Mouse (Mus musculus): Measurements from ENCODE around the gene Spata16. TPM values are rescaled to one million over a fixed set of nuclear protein-coding genes. Genes with fewer than 3 reads are reported as not detected.

The Spata16 gene
- total and polyA plus RNA-seq, 2 experiments: not detected

DNA sequence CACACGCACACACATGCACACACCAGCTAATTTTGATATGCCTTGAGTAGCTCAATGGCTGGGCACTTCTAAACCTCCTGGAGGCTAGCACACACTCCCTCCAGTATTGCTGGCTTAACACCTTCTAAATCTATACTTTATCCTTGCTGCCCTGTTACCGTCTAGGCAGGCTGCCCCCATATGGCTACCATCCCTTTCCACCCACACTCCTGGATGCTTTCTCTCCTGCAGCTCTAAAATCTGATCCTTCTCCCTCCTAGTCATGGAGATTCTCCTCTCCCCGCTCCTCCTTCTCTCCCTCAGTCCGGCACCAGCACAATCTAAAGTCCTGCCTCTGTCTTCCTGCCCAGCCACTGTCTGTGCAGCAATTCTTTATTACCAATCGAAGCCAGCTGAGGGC, 286.0 kb downstream of the Spata16 start:
- no peak overlapping the region for H3K27ac ChIP-seq (replicated peaks; ENCODE audit: insufficient read depth, low read depth, low read length)
- WGBS: 84% methylated on average over 5 of the region's 5 CpGs
- no peak overlapping the region for H3K9ac ChIP-seq (ENCODE audit: low read depth, low read length)

GRCm38 (mm10) chr3:26924212-26924611, 286.8 kb downstream of the Spata16 start:
- WGBS: 14% methylated on average over 3 of the region's 3 CpGs
- Histone ChIP-seq H3K9ac (ENCODE audit: low read depth, low read length) (no peak overlapping the region), H3K27ac (replicated peaks; ENCODE audit: insufficient read depth, low read depth, low read length) (no peak overlapping the region), H3K36me3 (ENCODE audit: control insufficient read depth, insufficient read depth, low read length) (no peaks in the 10 kb centered on the region), H3K79me2 (ENCODE audit: control insufficient read depth, insufficient read depth, low read length) (no peaks in the 10 kb centered on the region), H3K27me3 (ENCODE audit: control insufficient read depth, insufficient read depth, low read length) (no peaks in the 10 kb centered on the region), H3K4me3 (ENCODE audit: insufficient read depth, low read depth, low read length) (no peak overlapping the region), H3K4me1 (ENCODE audit: control insufficient read depth, insufficient read depth, low read length) (no peaks in the 10 kb centered on the region)
- no peak for TF ChIP-seq CTCF (IDR thresholded peaks at IDR 0.05; ENCODE audit: low read depth, low read length)
- no peak for TF ChIP-seq POLR2A (IDR thresholded peaks at IDR 0.05; ENCODE audit: extremely low read depth, insufficient read depth, low read length)
- DNase-seq (ENCODE audit: extremely low read depth, low read depth, low spot score): no peak

More for the DNA sequence above, 286.0 kb downstream of the Spata16 start:
- TF ChIP-seq POLR2A (IDR thresholded peaks at IDR 0.05; ENCODE audit: extremely low read depth, insufficient read depth, low read length) (no peak), CTCF (IDR thresholded peaks at IDR 0.05; ENCODE audit: low read depth, low read length) (no peak)
- H3K36me3 ChIP-seq (ENCODE audit: control insufficient read depth, insufficient read depth, low read length): no peaks in the 10 kb centered on the region
- H3K4me1 ChIP-seq (ENCODE audit: control insufficient read depth, insufficient read depth, low read length): no peaks in the 10 kb centered on the region
- H3K4me3 ChIP-seq (ENCODE audit: insufficient read depth, low read depth, low read length): no peak overlapping the region
- H3K79me2 ChIP-seq (ENCODE audit: control insufficient read depth, insufficient read depth, low read length): no peaks in the 10 kb centered on the region
- no peaks in the 10 kb centered on the region for H3K27me3 ChIP-seq (ENCODE audit: control insufficient read depth, insufficient read depth, low read length)
- DNase-seq (ENCODE audit: extremely low read depth, low read depth, low spot score): no peak

GRCm38 (mm10) chr3:26933079-26933478, 295.7 kb downstream of the Spata16 start:
- no peak overlapping the region for H3K4me3 ChIP-seq (ENCODE audit: insufficient read depth, low read depth, low read length)
- 88% methylated on average over 3 of the region's 3 CpGs for WGBS
- no peak for DNase-seq (ENCODE audit: extremely low read depth, low read depth, low spot score)
- no peaks in the 10 kb centered on the region for H3K4me1 ChIP-seq (ENCODE audit: control insufficient read depth, insufficient read depth, low read length)
- H3K27me3 ChIP-seq (ENCODE audit: control insufficient read depth, insufficient read depth, low read length): no peaks in the 10 kb centered on the region
- H3K27ac ChIP-seq (replicated peaks; ENCODE audit: insufficient read depth, low read depth, low read length): no peak overlapping the region
- no peaks in the 10 kb centered on the region for H3K79me2 ChIP-seq (ENCODE audit: control insufficient read depth, insufficient read depth, low read length)
- TF ChIP-seq CTCF (IDR thresholded peaks at IDR 0.05; ENCODE audit: low read depth, low read length) (no peak), POLR2A (IDR thresholded peaks at IDR 0.05; ENCODE audit: extremely low read depth, insufficient read depth, low read length) (no peak)
- no peak overlapping the region for H3K9ac ChIP-seq (ENCODE audit: low read depth, low read length)
- no peaks in the 10 kb centered on the region for H3K36me3 ChIP-seq (ENCODE audit: control insufficient read depth, insufficient read depth, low read length)

GRCm38 (mm10) chr3:26936897-26937590, 299.6 kb downstream of the Spata16 start:
- Histone ChIP-seq H3K27ac (replicated peaks; ENCODE audit: insufficient read depth, low read depth, low read length) (no peak overlapping the region), H3K36me3 (ENCODE audit: control insufficient read depth, insufficient read depth, low read length) (no peaks in the 10 kb centered on the region), H3K4me3 (ENCODE audit: insufficient read depth, low read depth, low read length) (no peak overlapping the region), H3K27me3 (ENCODE audit: control insufficient read depth, insufficient read depth, low read length) (no peaks in the 10 kb centered on the region), H3K9ac (ENCODE audit: low read depth, low read length) (no peak overlapping the region), H3K4me1 (ENCODE audit: control insufficient read depth, insufficient read depth, low read length) (no peaks in the 10 kb centered on the region), H3K79me2 (ENCODE audit: control insufficient read depth, insufficient read depth, low read length) (no peaks in the 10 kb centered on the region)
- DNase-seq (ENCODE audit: extremely low read depth, low read depth, low spot score): no peak
- TF ChIP-seq POLR2A (IDR thresholded peaks at IDR 0.05; ENCODE audit: extremely low read depth, insufficient read depth, low read length): no peak
- TF ChIP-seq CTCF (IDR thresholded peaks at IDR 0.05; ENCODE audit: low read depth, low read length): no peak
- 71% methylated on average over 22 of the region's 22 CpGs for WGBS

DNA sequence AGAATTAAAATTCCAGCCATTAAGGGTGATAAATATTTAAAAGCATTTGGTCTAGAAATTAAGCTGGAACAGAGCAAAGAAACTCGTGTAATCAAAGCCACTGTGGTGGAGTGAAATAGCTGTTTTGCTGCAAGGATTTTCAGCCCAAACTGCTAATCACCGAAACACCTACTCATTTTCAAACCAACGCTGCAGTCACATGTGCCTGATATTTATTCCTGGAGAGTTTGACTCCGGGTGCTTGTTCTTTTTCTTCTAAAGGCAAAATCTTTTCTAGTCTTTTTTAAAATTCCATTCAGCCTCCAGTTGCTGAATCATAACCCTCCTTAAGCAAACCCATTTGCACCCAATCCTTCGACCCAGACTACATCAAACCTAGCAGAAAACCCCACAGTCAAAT, 329.4 kb downstream of the Spata16 start:
- H3K4me1 ChIP-seq (ENCODE audit: control insufficient read depth, insufficient read depth, low read length): no peaks in the 10 kb centered on the region
- H3K36me3 ChIP-seq (ENCODE audit: control insufficient read depth, insufficient read depth, low read length): no peaks in the 10 kb centered on the region
- DNase-seq (ENCODE audit: extremely low read depth, low read depth, low spot score): no peak
- no peaks in the 10 kb centered on the region for H3K27me3 ChIP-seq (ENCODE audit: control insufficient read depth, insufficient read depth, low read length)
- no peak overlapping the region for H3K9ac ChIP-seq (ENCODE audit: low read depth, low read length)
- WGBS: 77% methylated on average over 5 of the region's 5 CpGs
- H3K27ac ChIP-seq (replicated peaks; ENCODE audit: insufficient read depth, low read depth, low read length): no peak overlapping the region
- H3K79me2 ChIP-seq (ENCODE audit: control insufficient read depth, insufficient read depth, low read length): no peaks in the 10 kb centered on the region
- TF ChIP-seq POLR2A (IDR thresholded peaks at IDR 0.05; ENCODE audit: extremely low read depth, insufficient read depth, low read length) (no peak), CTCF (IDR thresholded peaks at IDR 0.05; ENCODE audit: low read depth, low read length) (no peak)
- H3K4me3 ChIP-seq (ENCODE audit: insufficient read depth, low read depth, low read length): no peak overlapping the region

- Histone ChIP-seq H3K4me1 (ENCODE audit: control insufficient read depth, insufficient read depth, low read length) (no peaks in the 10 kb centered on the region), H3K27me3 (ENCODE audit: control insufficient read depth, insufficient read depth, low read length) (no peaks in the 10 kb centered on the region), H3K27ac (replicated peaks; ENCODE audit: insufficient read depth, low read depth, low read length) (no peak overlapping the region), H3K4me3 (ENCODE audit: insufficient read depth, low read depth, low read length) (no peak overlapping the region), H3K9ac (ENCODE audit: low read depth, low read length) (no peak overlapping the region), H3K79me2 (ENCODE audit: control insufficient read depth, insufficient read depth, low read length) (no peaks in the 10 kb centered on the region), H3K36me3 (ENCODE audit: control insufficient read depth, insufficient read depth, low read length) (no peaks in the 10 kb centered on the region)
- no peak for DNase-seq (ENCODE audit: extremely low read depth, low read depth, low spot score)
- 64% methylated on average over 3 of the region's 3 CpGs for WGBS
- TF ChIP-seq POLR2A (IDR thresholded peaks at IDR 0.05; ENCODE audit: extremely low read depth, insufficient read depth, low read length): no peak
- no peak for TF ChIP-seq CTCF (IDR thresholded peaks at IDR 0.05; ENCODE audit: low read depth, low read length)
These were observed 331.6 kb downstream of the Spata16 start for GRCm38 (mm10) chr3:26968852-26969513.

Data from liver, adult 2 months (tissue).